Mouse (Mus musculus) testis, adult 10 weeks (tissue): ENCODE data around the gene Gjb4. TPM values are rescaled to one million over a fixed set of nuclear protein-coding genes. Genes with fewer than 3 reads are reported as not detected.

Experiments
- polyA plus RNA-seq: library from polyadenylated mRNA; stranded (reverse); fragments of 350-450 nt; fragmentation: Illumina TruSeq; extraction: RNeasy Lipid Tissue Mini Kit (QIAGEN cat#74804); gene quantifications from one replicate; pipeline ENCODE4 v1.2.3, GENCODE M21; 2014; ENCODE audit warnings: low read depth, low replicate concordance

Gene Gjb4
- not detected for polyA plus RNA-seq

DNA sequence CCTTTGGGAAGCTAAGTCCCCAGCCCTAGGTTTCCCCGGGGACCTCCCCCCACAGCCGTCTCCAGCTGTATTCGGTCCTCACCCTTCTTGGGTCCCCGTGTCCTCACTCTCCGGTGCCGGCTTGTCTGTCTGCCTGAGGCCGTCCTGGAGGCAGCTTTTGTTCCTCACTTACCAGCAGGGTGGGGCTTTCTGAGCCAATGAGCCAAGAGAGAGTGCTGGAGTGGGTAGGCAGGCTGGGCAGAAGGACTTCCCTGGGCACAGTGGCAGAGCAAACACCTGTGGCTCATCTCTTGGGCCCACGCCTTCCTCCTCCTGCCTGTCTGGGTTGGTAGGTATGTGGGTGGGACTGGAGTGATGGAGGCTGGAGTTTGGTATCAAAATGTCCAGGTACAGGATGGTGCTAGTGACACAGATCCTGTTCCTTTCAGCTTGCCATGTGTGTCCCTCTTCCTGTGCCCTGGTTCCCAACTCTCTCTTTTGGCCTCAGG is at the start of gene Gjb4:
Gjb4 (minus strand) TSS at position 131 of the 488 bp plus-strand sequence.

GRCm38 (mm10) chr4:127358018-127358417 is 4.1 kb upstream of the Gjb4 start, which contains the start of gene Gjb5:
Gene Gjb5 (minus strand): TSS chr4:127358181.

DNA sequence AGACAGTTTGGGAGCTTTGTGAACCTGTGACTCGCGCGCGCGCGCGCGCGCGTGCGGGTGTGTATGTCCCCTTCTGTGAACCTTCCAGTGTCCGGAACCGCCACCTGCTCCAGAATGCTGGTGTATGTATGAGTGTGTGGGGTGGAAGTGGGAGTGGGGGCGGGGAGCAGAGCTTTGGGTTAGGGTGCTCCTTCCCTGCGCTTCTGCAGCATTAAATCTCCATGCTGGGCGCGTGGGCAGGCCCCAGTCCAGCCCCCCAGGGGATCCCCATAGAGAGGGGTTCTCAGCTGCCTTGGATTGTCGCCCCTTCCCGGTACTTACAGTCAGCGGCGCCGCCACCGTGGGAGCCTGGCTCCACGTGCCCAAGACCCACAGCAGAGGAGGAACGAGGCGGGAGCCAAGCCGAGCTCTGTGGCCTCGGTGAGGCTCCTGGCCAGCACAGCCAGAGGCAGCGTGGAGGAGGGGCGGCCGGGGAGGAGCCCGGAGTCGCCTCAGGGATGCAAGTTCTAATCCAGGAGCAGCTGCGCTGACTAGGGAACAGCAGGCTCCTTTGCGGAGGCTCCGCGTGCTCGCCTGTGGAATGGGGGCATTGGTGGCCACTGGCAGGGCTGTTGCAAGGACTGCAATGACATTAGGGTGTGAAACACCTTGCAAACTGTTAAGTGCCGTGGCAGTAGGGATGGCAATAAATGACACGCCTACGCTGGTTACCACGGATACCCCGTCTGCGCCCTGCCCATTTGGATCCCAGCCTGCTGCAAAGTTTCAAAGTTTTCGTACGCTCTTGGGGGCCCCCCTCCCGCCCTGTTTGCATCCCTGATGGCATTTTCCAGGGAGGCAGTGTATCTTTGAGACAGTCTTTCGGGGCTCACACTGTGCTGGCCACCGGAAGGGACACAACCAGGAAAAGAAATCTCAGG is 23.4 kb downstream of the Gjb4 start, which contains the start of gene Gjb3:
Gjb3 (minus strand) TSS at position 664 of the 920 bp plus-strand sequence.

GRCm38 (mm10) chr4:127313861-127314260 is 40.0 kb downstream of the Gjb4 start, which contains the start of gene Gja4:
Gene Gja4 (minus strand): TSS chr4:127314039.

Other genes starting within 250 kb of the Gjb4 start
- 13.5 TPM for gene Tmem35b, start 230.4 kb downstream of the Gjb4 start, polyA plus RNA-seq
- gene Dlgap3, start 184.9 kb downstream of the Gjb4 start, polyA plus RNA-seq, result not detected
- gene Smim12, start 110.3 kb downstream of the Gjb4 start, polyA plus RNA-seq, result 1.9 TPM
- not detected for gene Gja4, start 40.0 kb downstream of the Gjb4 start, polyA plus RNA-seq
- 0.25 TPM for gene Gjb3, start 23.2 kb downstream of the Gjb4 start, polyA plus RNA-seq
- not detected for gene Gjb5, start 4.1 kb upstream of the Gjb4 start, polyA plus RNA-seq